In genomic region chr2:152553774-152554423, GRCm38 (mm10) we compare ENCODE assay signal across 8 mouse cellular contexts. TPM values are rescaled to one million over a fixed set of nuclear protein-coding genes. Genes with fewer than 3 reads are reported as not detected.
DNase-seq lines count a peak whose midpoint lies in the region; ATAC-seq lines count a peak whose summit lies in the region.

No protein-coding gene starts in this region.

- DNase-seq in ES-CJ7 (ENCODE audit: low read depth, low spot score) = peak; percentile 75
- DNase-seq in brain, adult 2 months (ENCODE audit: low read depth, low spot score) = peak; percentile 79
- DNase-seq in forebrain, embryonic 11.5 days (ENCODE audit: low spot score) = peak; percentile 82
- peak; percentile 22 to 54 for DNase-seq in layer of hippocampus, adult 8-10 months (ENCODE audit: low spot score in 2 of 2)
- peak; percentile 71 for DNase-seq in lung, postnatal 10 days
- peak; percentile 25 for DNase-seq in retina, postnatal 7 days (ENCODE audit: low read depth, low spot score)
- no peak for DNase-seq in spleen, adult 12 weeks (ENCODE audit: low spot score)

- H3K4me1 ChIP-seq in forebrain, embryonic 11.5 days (replicated peaks; ENCODE audit: control insufficient read depth, insufficient read depth, low read length) = no peaks in the 10 kb centered on the region

- H3K4me2 ChIP-seq in forebrain, embryonic 11.5 days (ENCODE audit: low read depth, low read length, severe bottlenecking) = peak overlapping the region; percentile 28; the same call in 1 of the 2 replicates

- no peaks in the 10 kb centered on the region for H3K9me3 ChIP-seq in forebrain, embryonic 11.5 days (ENCODE audit: control insufficient read depth, low read length)

- no peak for ATAC-seq in forebrain, embryonic 11.5 days (replicated peaks; ENCODE audit: low FRiP score)
- ATAC-seq in hematopoietic stem cell, adult 5-6 weeks (replicated peaks in 1 of 2; ENCODE audit: insufficient read depth in 1 of 2, low FRiP score in 2 of 2, low TSS enrichment in 1 of 2, low read depth in 1 of 2, poor library complexity in 2 of 2, severe bottlenecking in 2 of 2) = peak; percentile 53 to 65; a peak in 2 of 4 replicates

- H3K27ac ChIP-seq in forebrain, embryonic 11.5 days (ENCODE audit: low read depth, low read length) = no peak overlapping the region

- no peak overlapping the region for H3K4me3 ChIP-seq in forebrain, embryonic 11.5 days (ENCODE audit: low read depth, low read length)

- H3K27me3 ChIP-seq in forebrain, embryonic 11.5 days (ENCODE audit: control insufficient read depth, insufficient read depth, low read length) = no peaks in the 10 kb centered on the region

- 14% methylated on average over 16 of the region's 16 CpGs for WGBS in forebrain, embryonic 11.5 days

- H3K9ac ChIP-seq in forebrain, embryonic 11.5 days (ENCODE audit: low read length) = no peak overlapping the region

- no peaks in the 10 kb centered on the region for H3K36me3 ChIP-seq in forebrain, embryonic 11.5 days (ENCODE audit: control insufficient read depth, insufficient read depth, low read length)

RNA-seq across cellular contexts. Expression of gene Defb29, which starts 14.0 kb away (rescaled TPM):
- not detected in 2 replicates for polyA plus RNA-seq in forebrain, embryonic 11.5 days (2014; fragmentation: Nextera tagmentation; extraction: Ambion mirVana)
- not detected in 2 replicates for total RNA-seq in hematopoietic stem cell, adult 5-6 weeks (2017)
- total RNA-seq in layer of hippocampus, adult 8-10 months (2022) = not detected

RNA-seq across cellular contexts. Expression of gene Gm17416, which starts 15.2 kb away (rescaled TPM):
- polyA plus RNA-seq in forebrain, embryonic 11.5 days (2014; fragmentation: Nextera tagmentation; extraction: Ambion mirVana) = not detected in 2 replicates
- total RNA-seq in hematopoietic stem cell, adult 5-6 weeks (2017) = not detected in 2 replicates
- total RNA-seq in layer of hippocampus, adult 8-10 months (2022) = not detected

RNA-seq across cellular contexts. Expression of gene Defb21, which starts 18.6 kb away (rescaled TPM):
- polyA plus RNA-seq in forebrain, embryonic 11.5 days (2014; fragmentation: Nextera tagmentation; extraction: Ambion mirVana) = not detected in 2 replicates
- total RNA-seq in hematopoietic stem cell, adult 5-6 weeks (2017) = not detected in 2 replicates
- total RNA-seq in layer of hippocampus, adult 8-10 months (2022) = not detected

RNA-seq across cellular contexts. Expression of gene Defb19, which starts 26.2 kb away (rescaled TPM):
- not detected in 2 replicates for polyA plus RNA-seq in forebrain, embryonic 11.5 days (2014; fragmentation: Nextera tagmentation; extraction: Ambion mirVana)
- total RNA-seq in hematopoietic stem cell, adult 5-6 weeks (2017) = not detected in 2 replicates
- not detected for total RNA-seq in layer of hippocampus, adult 8-10 months (2022)

RNA-seq across cellular contexts. Expression of gene Defb28, which starts 35.8 kb away (rescaled TPM):
- not detected in 2 replicates for polyA plus RNA-seq in forebrain, embryonic 11.5 days (2014; fragmentation: Nextera tagmentation; extraction: Ambion mirVana)
- not detected in 2 replicates for total RNA-seq in hematopoietic stem cell, adult 5-6 weeks (2017)
- not detected for total RNA-seq in layer of hippocampus, adult 8-10 months (2022)
